ENCODE assay signal across 27 mouse cellular contexts in genomic region chr4:69739833-69740510, GRCm38 (mm10).
A peak's percentile ranks its signal among the peaks of the same experiment; 100 is the strongest.
DNase-seq lines count a peak whose midpoint lies in the region; ATAC-seq and TF ChIP-seq lines count a peak whose summit lies in the region.
"Had no signal": no experiment of that assay in that cellular context is flagged by ENCODE, and none has a peak within 500 bp of the region (broad histone marks: within the 10 kb centered on the region; RNA-seq: fewer than 3 reads in every experiment).

No protein-coding gene starts in this region.

- ATAC-seq in forebrain, embryonic 14.5 days, result no peak
- ATAC-seq in heart, embryonic 16.5 days (replicated peaks; ENCODE audit: extremely low read depth, insufficient read depth, low FRiP score), result 0 out of 2 replicates have a peak, but pooled peaks have one; percentile 37
- ATAC-seq: CD4-positive, CD25-positive, alpha-beta regulatory T cell, adult 4 months; intestine, postnatal 0 days had no signal

- no peak overlapping the region for H3K4me3 ChIP-seq in forebrain, embryonic 14.5 days (ENCODE audit: low read depth, low read length)
- no peak overlapping the region for H3K4me3 ChIP-seq in forebrain, embryonic 10.5 days
- no peak overlapping the region for H3K4me3 ChIP-seq in heart, embryonic 16.5 days (ENCODE audit: low read length)
- no peak overlapping the region for H3K4me3 ChIP-seq in lung, adult 2 months (replicated peaks; ENCODE audit: extremely low read depth, low read depth, low read length)
- H3K4me3 ChIP-seq: embryonic facial prominence, embryonic 10.5 days; embryonic facial prominence, embryonic 15.5 days; heart, adult 2 months; limb, embryonic 13.5 days; megakaryocyte, embryonic 14.5 days; midbrain, embryonic 12.5 days; myocyte; neural tube, embryonic 12.5 days; stomach, embryonic 15.5 days had no signal

- no peaks in the 10 kb centered on the region for H3K36me3 ChIP-seq in forebrain, embryonic 14.5 days (ENCODE audit: control insufficient read depth, insufficient read depth, low read length)
- H3K36me3 ChIP-seq in forebrain, embryonic 10.5 days (replicated peaks), result no peaks in the 10 kb centered on the region
- H3K36me3 ChIP-seq in heart, embryonic 16.5 days (ENCODE audit: control insufficient read depth, insufficient read depth), result no peaks in the 10 kb centered on the region
- H3K36me3 ChIP-seq: embryonic facial prominence, embryonic 10.5 days; embryonic facial prominence, embryonic 15.5 days; limb, embryonic 13.5 days; midbrain, embryonic 12.5 days; neural tube, embryonic 12.5 days; stomach, embryonic 15.5 days had no signal

- no peaks in the 10 kb centered on the region for H3K9me3 ChIP-seq in forebrain, embryonic 14.5 days (replicated peaks; ENCODE audit: control insufficient read depth, low read length)
- H3K9me3 ChIP-seq in forebrain, embryonic 10.5 days, result no peaks in the 10 kb centered on the region
- H3K9me3 ChIP-seq in heart, embryonic 16.5 days (replicated peaks; ENCODE audit: control insufficient read depth, low read length), result no peaks in the 10 kb centered on the region
- H3K9me3 ChIP-seq: embryonic facial prominence, embryonic 10.5 days; embryonic facial prominence, embryonic 15.5 days; limb, embryonic 13.5 days; megakaryocyte, embryonic 14.5 days; midbrain, embryonic 12.5 days; neural tube, embryonic 12.5 days; stomach, embryonic 15.5 days had no signal

- H3K9ac ChIP-seq in forebrain, embryonic 14.5 days (ENCODE audit: low read length), result no peak overlapping the region
- H3K9ac ChIP-seq in heart, embryonic 16.5 days (ENCODE audit: low read length), result no peak overlapping the region
- H3K9ac ChIP-seq: embryonic facial prominence, embryonic 15.5 days; hindbrain, embryonic 14.5 days; limb, embryonic 13.5 days; midbrain, embryonic 12.5 days; neural tube, embryonic 12.5 days; stomach, embryonic 15.5 days had no signal

- H3K27me3 ChIP-seq in forebrain, embryonic 14.5 days (replicated peaks; ENCODE audit: control insufficient read depth, insufficient read depth, low read length), result no peaks in the 10 kb centered on the region
- no peaks in the 10 kb centered on the region for H3K27me3 ChIP-seq in forebrain, embryonic 10.5 days (ENCODE audit: poor library complexity, severe bottlenecking)
- no peaks in the 10 kb centered on the region for H3K27me3 ChIP-seq in heart, embryonic 16.5 days (ENCODE audit: control insufficient read depth, insufficient read depth, low read length)
- H3K27me3 ChIP-seq: embryonic facial prominence, embryonic 15.5 days; limb, embryonic 13.5 days; megakaryocyte, embryonic 14.5 days; midbrain, embryonic 12.5 days; neural tube, embryonic 12.5 days; stomach, embryonic 15.5 days had no signal

- 83% methylated on average over 7 of the region's 7 CpGs for WGBS in forebrain, embryonic 14.5 days
- WGBS in forebrain, embryonic 10.5 days, result 84% methylated on average over 7 of the region's 7 CpGs
- WGBS in heart, embryonic 16.5 days, result 39% methylated on average over 7 of the region's 7 CpGs
- 49% methylated on average over 7 of the region's 7 CpGs for WGBS in lung, adult 2 months

- no peaks in the 10 kb centered on the region for H3K4me1 ChIP-seq in forebrain, embryonic 14.5 days (ENCODE audit: control insufficient read depth, insufficient read depth, low read length)
- H3K4me1 ChIP-seq in forebrain, embryonic 10.5 days, result no peaks in the 10 kb centered on the region
- no peaks in the 10 kb centered on the region for H3K4me1 ChIP-seq in heart, embryonic 16.5 days (ENCODE audit: control insufficient read depth, insufficient read depth, low read length)
- H3K4me1 ChIP-seq in lung, adult 2 months (ENCODE audit: control insufficient read depth, insufficient read depth, low read length), result no peaks in the 10 kb centered on the region
- H3K4me1 ChIP-seq: embryonic facial prominence, embryonic 10.5 days; embryonic facial prominence, embryonic 15.5 days; limb, embryonic 13.5 days; megakaryocyte, embryonic 14.5 days; midbrain, embryonic 12.5 days; neural tube, embryonic 12.5 days; stomach, embryonic 15.5 days had no signal

- no peak for TF ChIP-seq CTCF in lung, adult 2 months (IDR thresholded peaks at IDR 0.05; ENCODE audit: insufficient read depth, low read length)

- no peak for TF ChIP-seq POLR2A in lung, adult 2 months (IDR thresholded peaks at IDR 0.05; ENCODE audit: borderline replicate concordance, extremely low read depth, low read depth, low read length)

- DNase-seq in forebrain, embryonic 14.5 days (ENCODE audit: low spot score), result peak; percentile 0
- DNase-seq in forebrain, embryonic 10.5 days (ENCODE audit: extremely low spot score, low spot score), result no peak
- DNase-seq in heart, postnatal 14 days, result no peak
- peak; percentile 2 for DNase-seq in lung, postnatal 25 days (ENCODE audit: low spot score)
- no peak for DNase-seq in lung, adult 2 months
- DNase-seq in ovary, postnatal 36 days (ENCODE audit: low spot score), result no peak
- DNase-seq: adrenal gland, postnatal 25 days; cerebellum, adult 9-10 months; gastrocnemius, postnatal 25 days; heart, adult 2 months; kidney, adult 9 months; kidney, postnatal 10 days; lung, postnatal 4 days; thymus, postnatal 14 days had no signal

- H3K4me2 ChIP-seq in forebrain, embryonic 14.5 days (ENCODE audit: low read length), result no peak overlapping the region
- H3K4me2 ChIP-seq in heart, embryonic 16.5 days (ENCODE audit: low read depth, low read length), result peak overlapping the region; percentile 18; the same call in 1 of the 2 replicates
- H3K4me2 ChIP-seq: embryonic facial prominence, embryonic 15.5 days; hindbrain, embryonic 14.5 days; limb, embryonic 13.5 days; liver, embryonic 11.5 days; midbrain, embryonic 12.5 days; neural tube, embryonic 12.5 days; stomach, embryonic 15.5 days had no signal

- intact Hi-C loops in heart, postnatal 14 days (cut with DNase I), result no loop called here

- no peak overlapping the region for H3K27ac ChIP-seq in forebrain, embryonic 14.5 days (ENCODE audit: low read depth, low read length)
- H3K27ac ChIP-seq in forebrain, embryonic 10.5 days, result no peak overlapping the region
- H3K27ac ChIP-seq in heart, embryonic 16.5 days (ENCODE audit: low read length), result no peak overlapping the region; the same call in 1 of the 2 replicates
- H3K27ac ChIP-seq: embryonic facial prominence, embryonic 10.5 days; embryonic facial prominence, embryonic 15.5 days; heart, adult 2 months; hindbrain, embryonic 14.5 days; limb, embryonic 13.5 days; midbrain, embryonic 12.5 days; neural tube, embryonic 12.5 days; stomach, embryonic 15.5 days had no signal

Comparison
In these comparisons a context has a peak if more than half of its experiments do, and no peak if none do; other contexts are left out.
1. DNase-seq: peak in forebrain, embryonic 14.5 days (single experiment) and lung, postnatal 25 days (single experiment); none in forebrain, embryonic 10.5 days (single experiment), heart, postnatal 14 days (0 of 2), lung, adult 2 months (single experiment) and ovary, postnatal 36 days (single experiment).